Mouse (Mus musculus) embryonic facial prominence, embryonic 13.5 days (tissue): Measurements from ENCODE around the gene Gm14391. TPM values are rescaled to one million over a fixed set of nuclear protein-coding genes. Genes with fewer than 3 reads are reported as not detected.
A peak's percentile ranks its signal among the peaks of the same experiment; 100 is the strongest.
"Not testable (repeated sequence)": the region's sequence is repeated elsewhere in the genome, so short reads cannot be mapped to it uniquely, and the experiment has no call there.

Source experiments
- ATAC-seq: fragments of 200-750 bp; cut with Nextera tagmentation; 2 replicates; pipeline ENCODE4 v1.8.0; 2017; ENCODE audit warnings: low read depth; ENCODE audit not compliant: insufficient number of reproducible peaks, insufficient read depth, low FRiP score, low TSS enrichment
- H3K27ac ChIP-seq: fragments of 300-500 bp; sonication (generic); 2 replicates; pipeline ENCODE4 v1.5.1; 2015; ENCODE audit warnings: moderate library complexity, mild to moderate bottlenecking, inconsistent platforms
- H3K27me3 ChIP-seq: fragments of 300-500 bp; sonication (generic); 2 replicates; pipeline ENCODE4 v1.6.1; 2015; ENCODE audit warnings: mild to moderate bottlenecking, inconsistent platforms
- H3K36me3 ChIP-seq: fragments of 300-500 bp; sonication (generic); 2 replicates; pipeline ENCODE4 v1.6.1; 2015; ENCODE audit warnings: mild to moderate bottlenecking, inconsistent platforms
- H3K4me1 ChIP-seq: fragments of 300-500 bp; sonication (generic); 2 replicates; pipeline ENCODE4 v1.6.1; 2015; ENCODE audit warnings: inconsistent platforms
- H3K4me2 ChIP-seq: fragments of 300-500 bp; sonication (generic); 2 replicates; pipeline ENCODE4 v1.6.1; 2015; ENCODE audit warnings: moderate library complexity, mild to moderate bottlenecking, inconsistent platforms
- H3K4me3 ChIP-seq: fragments of 300-500 bp; sonication (generic); 2 replicates; pipeline ENCODE4 v1.5.1; 2015; ENCODE audit warnings: mild to moderate bottlenecking, inconsistent platforms
- H3K9ac ChIP-seq: fragments of 300-500 bp; sonication (generic); 2 replicates; pipeline ENCODE4 v1.6.1; 2015; ENCODE audit warnings: mild to moderate bottlenecking, inconsistent platforms
- H3K9me3 ChIP-seq: fragments of 300-500 bp; sonication (generic); 2 replicates; pipeline ENCODE4 v1.6.1; 2016; ENCODE audit warnings: inconsistent platforms
- WGBS: fragments of 180-500 bp; shearing (Covaris S2); methylation state at CpG from one replicate; pipeline ENCODE4 v1.1.7; 2015; ENCODE audit warnings: mixed read lengths; 5-methylcytosine and 5-hydroxymethylcytosine counted together
- polyA plus RNA-seq: library from polyadenylated mRNA; unstranded; fragments of >200 nt; fragmentation: Nextera tagmentation; extraction: Ambion mirVana; gene quantifications from 2 replicates; pipeline ENCODE4 v1.2.1, GENCODE M21; 2015

The Gm14391 gene
- polyA plus RNA-seq, 1 experiment from 2014 or later = 4.2 TPM

DNA sequence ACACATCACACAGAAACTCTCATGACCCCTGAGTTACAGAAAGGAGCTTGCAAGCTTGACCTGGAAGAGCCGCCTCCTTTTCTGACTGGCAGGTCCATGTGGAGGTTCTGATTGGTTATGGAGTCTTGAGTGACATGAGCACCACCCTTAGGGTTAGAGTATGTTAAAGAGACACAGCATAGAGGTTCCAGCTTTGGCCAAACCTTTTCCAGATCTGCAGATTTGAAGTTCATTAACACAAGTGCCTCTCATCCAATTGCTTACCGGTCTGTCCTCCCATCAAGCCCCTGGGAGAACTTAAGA lies 64.8 kb downstream of the Gm14391 start, which contains the start of gene Gm14399:
Gm14399 (minus strand) TSS at position 20 of the 303 bp plus-strand sequence.
- peak within 1 kb of the TSS; percentile 52 for H3K4me2 ChIP-seq
- WGBS = 6% methylated on average over 1 of the region's 2 CpGs
- not testable (repeated sequence) for H3K36me3 ChIP-seq, ATAC-seq, H3K9me3 ChIP-seq, H3K27ac ChIP-seq, H3K27me3 ChIP-seq, H3K4me1 ChIP-seq
- peak within 1 kb of the TSS; percentile 64 for H3K9ac ChIP-seq
- H3K4me3 ChIP-seq = peak within 1 kb of the TSS; percentile 50

DNA sequence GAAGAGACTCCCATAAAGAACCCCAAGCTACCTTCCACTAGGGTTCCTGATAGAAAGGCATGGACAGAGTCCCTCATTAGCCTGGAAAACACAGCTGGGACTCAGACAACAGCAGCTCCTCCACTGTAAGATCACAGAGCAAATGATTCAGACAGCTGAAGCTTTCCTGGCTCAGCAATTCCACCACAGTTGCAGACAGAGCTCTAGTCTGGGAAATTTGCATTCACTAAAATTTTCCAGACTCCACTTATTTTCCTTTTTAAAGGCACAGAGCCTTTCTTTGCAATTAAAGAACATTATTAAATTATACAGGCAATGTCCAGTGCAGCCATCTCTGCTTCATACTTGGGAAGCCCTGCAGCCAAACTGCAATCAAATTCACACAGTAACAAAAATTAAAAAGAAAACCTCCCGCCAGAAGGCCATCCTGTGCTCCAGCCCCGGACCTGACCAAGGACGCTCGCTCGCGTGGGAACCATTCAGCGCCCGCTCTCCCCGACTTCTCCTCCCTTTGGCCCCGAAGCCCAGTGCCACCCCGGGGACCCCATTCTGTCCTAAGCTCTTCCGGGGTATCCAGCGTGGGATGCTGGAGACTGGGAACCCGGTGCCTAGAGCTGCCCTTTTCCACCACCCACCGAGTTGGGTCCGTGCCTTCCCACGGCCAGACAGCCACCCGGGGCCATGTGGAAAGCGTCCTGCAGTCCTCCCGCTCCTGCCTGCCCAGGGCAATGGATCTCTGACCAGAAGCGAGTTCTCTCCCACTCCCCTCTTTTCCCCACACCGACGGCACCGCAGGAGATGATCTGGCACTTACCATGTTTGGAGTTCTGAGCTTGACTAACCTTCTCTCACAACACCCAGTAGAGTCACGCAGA lies 65.4 kb downstream of the Gm14391 start:
- Histone ChIP-seq H3K4me2 (peak overlapping the region; percentile 52), H3K9ac (peak overlapping the region; percentile 64), H3K4me3 (peak overlapping the region; percentile 50)
- not testable (repeated sequence) for ATAC-seq, H3K4me1 ChIP-seq, H3K27me3 ChIP-seq, H3K36me3 ChIP-seq, H3K27ac ChIP-seq, H3K9me3 ChIP-seq
- WGBS = 3% methylated on average over 25 of the region's 25 CpGs

Other genes with a start within 250 kb of the Gm14391 start
- not detected in 2 replicates for gene Gm14444, start 196.7 kb downstream of the Gm14391 start, polyA plus RNA-seq
- 1.4 TPM in 1 of 2 replicates, not detected in the other for gene Gm14393, start 139.1 kb downstream of the Gm14391 start, polyA plus RNA-seq
- gene Gm14399, start 64.9 kb downstream of the Gm14391 start, polyA plus RNA-seq = 6.8 and 8.5 TPM in 2 replicates
- 1.8 and 2.0 TPM in 2 replicates for gene Gm14443, start 31.0 kb downstream of the Gm14391 start, polyA plus RNA-seq
- 0.49 and 4.6 TPM in 2 replicates for gene Gm14440, start 68.2 kb upstream of the Gm14391 start, polyA plus RNA-seq
- 23.1 and 24.8 TPM in 2 replicates for gene Gm4631, start 131.3 kb upstream of the Gm14391 start, polyA plus RNA-seq
- gene Zfp968, start 165.5 kb upstream of the Gm14391 start, polyA plus RNA-seq = 5.0 and 6.5 TPM in 2 replicates
- 11.0 and 12.3 TPM in 2 replicates for gene Gm4724, start 228.9 kb upstream of the Gm14391 start, polyA plus RNA-seq